Mouse (Mus musculus) hematopoietic multipotent progenitor cell, adult 10-12 weeks (in vitro differentiated cells): ENCODE measurements around the gene Unc5cl. TPM values are rescaled to one million over a fixed set of nuclear protein-coding genes. Genes with fewer than 3 reads are reported as not detected.

Experiments used
- polyA plus RNA-seq: library from polyadenylated mRNA; stranded (reverse); fragments of >175 nt; gene quantifications from 2 replicates; pipeline ENCODE4 v1.2.3, GENCODE M21; 2012; ENCODE audit warnings: low replicate concordance

Unc5cl gene
- 3.0 and 6.0 TPM in 2 replicates for polyA plus RNA-seq

DNA sequence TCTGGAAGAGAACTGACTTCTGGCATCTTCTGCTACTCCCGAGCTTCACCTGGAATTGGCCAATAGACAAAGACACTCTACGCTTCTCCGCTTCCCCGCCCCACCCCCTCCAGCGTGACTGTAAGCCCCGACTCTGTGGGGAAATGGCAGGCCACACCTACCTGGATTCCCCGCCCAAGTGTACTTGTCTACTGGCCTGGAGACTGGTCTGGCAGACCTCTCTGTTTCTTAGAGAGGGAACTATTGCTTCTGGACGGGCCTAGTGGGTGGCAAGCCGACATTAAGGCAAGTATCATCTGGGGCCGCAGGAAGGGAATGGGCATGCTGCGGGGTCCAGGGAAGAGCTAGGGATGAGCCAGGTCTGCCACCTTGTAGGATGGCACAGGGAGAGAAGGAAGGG is at the start of gene Unc5cl:
Gene Unc5cl (plus strand): TSS at position 214 of the 400 bp plus-strand sequence.

DNA sequence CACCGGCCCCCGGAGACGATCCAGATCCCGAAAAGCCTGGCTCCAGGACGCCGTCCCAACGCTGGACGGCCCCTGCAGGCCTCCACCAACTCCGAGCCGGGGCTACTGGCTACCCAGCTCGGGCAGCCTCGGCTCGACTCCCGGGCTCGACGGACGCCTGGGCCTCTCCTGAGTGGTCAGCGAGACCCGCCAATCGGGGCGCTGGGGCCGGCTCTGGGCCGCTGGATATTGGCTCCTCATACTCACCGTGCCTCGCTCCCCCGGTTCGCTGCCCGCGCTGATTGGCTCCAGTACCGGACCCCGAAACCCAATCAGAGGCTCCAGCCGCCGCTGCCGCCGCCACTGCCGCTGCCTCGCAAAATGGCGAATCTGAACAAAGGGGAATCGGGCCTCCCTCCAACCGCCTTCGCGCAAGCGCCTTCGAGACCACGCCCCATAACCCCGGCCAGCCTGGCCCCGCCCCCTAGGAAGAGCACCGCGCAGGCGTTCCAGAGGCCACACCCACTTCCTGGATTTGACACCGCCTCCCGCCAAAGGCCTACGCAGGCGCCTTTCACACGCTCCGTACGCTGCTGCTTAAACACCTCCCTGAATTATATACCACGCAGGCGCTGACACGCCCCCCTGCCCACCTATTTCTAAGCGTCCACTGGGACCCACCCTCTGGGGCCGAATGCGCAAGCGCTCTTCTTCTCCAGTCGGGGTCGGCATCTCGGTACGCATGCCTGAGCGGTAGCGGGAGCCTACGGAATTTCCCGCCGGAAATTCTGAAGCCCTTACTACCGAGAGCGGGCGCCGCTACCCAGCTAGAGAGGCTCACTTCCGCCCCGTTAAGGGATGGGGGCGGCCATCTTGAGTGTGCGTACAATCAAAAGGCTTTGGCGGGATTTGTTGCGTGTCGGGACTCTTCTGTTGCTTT is 45.1 kb upstream of the Unc5cl start, which contains the start of the genes Nfya and Oard1:
Gene Nfya (minus strand): TSS at position 527 of the 919 bp plus-strand sequence.
Gene Oard1 (plus strand): TSS at position 635 of the 919 bp plus-strand sequence.

DNA sequence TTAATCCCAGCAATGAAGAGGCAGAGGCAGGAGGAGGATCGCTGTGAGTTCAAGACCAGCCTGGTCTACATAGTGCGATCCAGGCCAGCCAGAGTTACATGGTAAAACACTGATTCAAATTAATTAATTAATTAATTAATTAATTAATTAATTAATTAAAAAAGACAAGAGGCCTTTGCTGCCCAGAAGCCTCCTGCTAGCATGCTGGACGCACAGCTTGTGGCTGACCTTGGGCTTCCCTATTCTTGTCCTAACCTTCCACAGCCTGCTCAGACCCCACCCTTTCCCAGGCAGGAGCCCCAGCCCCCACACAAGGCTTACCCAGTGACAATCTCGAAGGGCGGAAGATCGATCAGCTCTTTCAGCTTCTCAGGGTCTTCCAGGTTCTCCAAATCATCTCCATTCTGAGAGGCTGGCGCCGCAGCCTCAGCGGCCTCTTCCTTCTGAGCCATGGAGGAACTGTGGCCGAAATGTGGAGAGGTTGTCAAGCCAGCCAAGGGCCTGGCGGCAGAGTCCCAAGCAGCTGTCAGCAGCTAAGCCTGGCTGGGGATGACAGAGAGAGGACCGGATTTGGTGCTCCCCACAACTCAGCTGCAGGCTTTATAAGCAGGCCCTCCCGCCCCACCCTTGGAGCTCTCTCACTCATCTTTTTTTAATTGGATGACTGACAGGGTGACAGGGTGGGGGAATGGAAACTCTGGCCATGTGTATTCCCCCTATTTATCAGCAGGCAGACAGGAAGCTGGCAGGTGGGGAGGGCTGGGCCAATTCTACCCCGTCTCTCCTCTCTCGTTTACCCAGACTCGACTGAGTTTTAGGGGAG is 22.3 kb upstream of the Unc5cl start, which contains the start of gene Apobec2:
Gene Apobec2 (minus strand): TSS at position 773 of the 823 bp plus-strand sequence.

DNA sequence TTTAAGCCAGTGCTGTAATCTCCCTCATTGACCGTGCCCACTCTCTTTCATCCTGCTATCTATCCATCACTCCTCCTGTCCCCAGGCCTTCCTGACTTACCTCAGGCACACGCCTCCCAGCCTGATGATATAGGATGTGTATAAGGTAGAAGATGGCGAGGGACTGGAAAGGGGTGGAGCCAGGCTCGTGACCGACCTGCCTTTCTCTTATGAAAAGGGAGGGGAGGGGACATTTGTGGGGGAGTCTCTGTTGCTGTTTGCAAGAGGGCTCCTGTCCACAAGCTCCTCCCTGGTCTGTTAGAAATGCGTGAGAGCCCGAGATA is 3.4 kb upstream of the Unc5cl start, which contains the start of gene Tspo2:
Gene Tspo2 (minus strand): TSS at position 170 of the 323 bp plus-strand sequence.

Other genes starting within 250 kb of the Unc5cl start
- gene Trem1, start 222.1 kb upstream of the Unc5cl start, polyA plus RNA-seq: 0.43 and 1.0 TPM in 2 replicates
- gene Trem3, start 207.1 kb upstream of the Unc5cl start, polyA plus RNA-seq: 0.75 and 1.8 TPM in 2 replicates
- gene Treml4, start 190.6 kb upstream of the Unc5cl start, polyA plus RNA-seq: 14.8 and 17.4 TPM in 2 replicates
- 16.1 and 25.4 TPM in 2 replicates for gene Treml2, start 155.4 kb upstream of the Unc5cl start, polyA plus RNA-seq
- 4.7 and 8.4 TPM in 2 replicates for gene B430306N03Rik, start 138.8 kb upstream of the Unc5cl start, polyA plus RNA-seq
- 1.2 and 3.8 TPM in 2 replicates for gene Trem2, start 108.5 kb upstream of the Unc5cl start, polyA plus RNA-seq
- gene Treml1, start 95.0 kb upstream of the Unc5cl start, polyA plus RNA-seq: 1.1 and 1.6 TPM in 2 replicates
- gene Nfya, start 45.0 kb upstream of the Unc5cl start, polyA plus RNA-seq: 28.7 and 34.9 TPM in 2 replicates
- 1.1 and 6.0 TPM in 2 replicates for gene Oard1, start 44.9 kb upstream of the Unc5cl start, polyA plus RNA-seq
- 0.60 TPM in 1 of 2 replicates, not detected in the other for gene Apobec2, start 22.0 kb upstream of the Unc5cl start, polyA plus RNA-seq
- 22.7 TPM in 1 of 2 replicates, not detected in the other for gene Tspo2, start 3.4 kb upstream of the Unc5cl start, polyA plus RNA-seq